Mouse (Mus musculus) CD8-positive naive resting alpha-beta T cell, adult 2 months (primary cell): ENCODE data around the gene Tmem141.
A peak's percentile ranks its signal among the peaks of the same experiment; 100 is the strongest.

Experiments used
- DNase-seq, 2 experiments: peaks; one replicate each; pipeline ENCODE4 v3.0.0; 2022; ENCODE audit warnings: low read depth in 2 of 2, low spot score in 2 of 2

Tmem141 gene

GRCm38 (mm10) chr2:25577951-25578795 lies 43.6 kb downstream of the Tmem141 start:
- peak in 1 of 2 experiments; percentile 20 for DNase-seq

DNA sequence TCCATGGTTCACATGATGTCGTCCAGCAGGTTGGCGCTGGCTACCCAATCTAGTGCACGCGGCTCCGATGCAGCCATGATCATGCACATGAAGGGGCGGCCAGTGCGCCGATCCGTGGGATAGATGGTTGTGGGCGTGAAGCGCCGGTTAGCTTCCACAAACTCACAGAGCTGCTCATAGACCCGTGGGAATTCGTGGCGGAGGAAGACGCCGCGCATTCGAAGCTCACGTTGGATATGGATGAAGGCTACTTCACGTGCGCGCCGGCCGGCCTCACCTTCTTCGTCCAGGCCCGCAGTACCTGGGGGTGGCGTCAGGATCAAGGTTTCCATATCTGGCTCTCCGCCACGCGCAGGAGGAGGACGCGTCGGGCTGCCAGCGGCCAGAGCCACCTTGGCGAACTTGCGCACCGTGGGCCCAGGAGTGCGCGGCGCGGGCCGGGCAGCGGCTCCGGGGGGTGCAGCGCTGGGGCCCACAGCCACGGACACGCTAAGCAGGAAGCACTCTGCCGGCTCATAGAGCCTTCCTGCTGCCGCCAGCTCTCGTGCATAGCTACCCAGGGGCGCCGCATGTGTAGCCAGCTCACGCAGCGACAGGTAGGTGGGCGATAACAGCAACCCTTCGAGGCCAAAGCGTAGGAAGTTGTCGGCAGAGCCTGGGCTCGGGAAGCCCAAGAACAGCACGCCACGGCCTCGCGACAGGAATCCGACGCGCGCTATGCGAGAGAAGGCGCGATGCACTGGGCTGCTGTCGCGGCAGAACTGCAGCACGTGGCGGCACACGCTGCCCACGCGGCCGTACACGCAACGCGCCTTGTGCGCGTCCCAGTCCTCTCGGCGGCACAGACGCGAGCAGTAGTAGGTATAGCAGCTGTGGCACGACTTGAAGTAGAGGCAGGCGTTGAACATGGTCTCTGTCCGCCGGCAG lies 44.6 kb downstream of the Tmem141 start:
- peak in 1 of 2 experiments; percentile 18 for DNase-seq

DNA sequence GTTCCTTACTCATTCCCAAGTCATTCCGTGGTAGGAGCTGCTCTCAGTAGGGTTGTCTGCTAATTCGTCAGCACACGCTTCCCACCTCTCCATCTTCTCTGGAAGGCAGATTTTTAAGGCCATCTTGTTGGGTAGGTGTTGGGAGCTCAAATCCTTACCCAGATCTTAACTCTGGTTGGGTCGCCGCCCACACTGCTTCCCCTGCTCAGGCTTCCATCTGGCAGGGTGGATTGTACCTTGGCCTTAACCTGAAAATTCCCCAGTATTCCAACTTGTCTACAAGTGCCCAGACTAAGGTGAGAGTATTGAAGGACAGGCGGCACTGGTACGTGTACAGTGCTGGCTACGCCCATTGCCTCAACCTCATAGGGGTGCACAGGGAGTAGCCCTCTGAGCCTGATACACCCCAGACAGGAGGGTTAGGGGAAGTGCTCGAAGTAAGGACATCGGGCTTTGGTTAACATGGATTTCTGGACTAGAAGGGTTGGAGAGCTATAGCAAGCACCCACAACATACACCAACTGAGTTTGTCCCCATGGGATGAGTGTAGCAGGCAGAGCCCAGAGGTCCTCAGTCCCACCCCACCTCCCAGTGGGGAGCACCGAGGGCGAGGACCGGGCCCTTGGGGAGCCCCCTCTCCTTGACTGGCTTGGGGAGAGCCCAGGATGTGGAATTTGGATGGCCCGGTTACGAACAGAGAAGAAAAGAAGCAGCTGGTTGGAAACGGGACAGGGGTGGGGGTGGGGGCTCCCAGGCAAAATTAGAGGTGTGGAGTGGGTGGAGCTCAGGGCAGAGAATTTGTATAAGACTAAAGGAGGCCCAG lies 45.6 kb downstream of the Tmem141 start:
- DNase-seq: no peak

DNA sequence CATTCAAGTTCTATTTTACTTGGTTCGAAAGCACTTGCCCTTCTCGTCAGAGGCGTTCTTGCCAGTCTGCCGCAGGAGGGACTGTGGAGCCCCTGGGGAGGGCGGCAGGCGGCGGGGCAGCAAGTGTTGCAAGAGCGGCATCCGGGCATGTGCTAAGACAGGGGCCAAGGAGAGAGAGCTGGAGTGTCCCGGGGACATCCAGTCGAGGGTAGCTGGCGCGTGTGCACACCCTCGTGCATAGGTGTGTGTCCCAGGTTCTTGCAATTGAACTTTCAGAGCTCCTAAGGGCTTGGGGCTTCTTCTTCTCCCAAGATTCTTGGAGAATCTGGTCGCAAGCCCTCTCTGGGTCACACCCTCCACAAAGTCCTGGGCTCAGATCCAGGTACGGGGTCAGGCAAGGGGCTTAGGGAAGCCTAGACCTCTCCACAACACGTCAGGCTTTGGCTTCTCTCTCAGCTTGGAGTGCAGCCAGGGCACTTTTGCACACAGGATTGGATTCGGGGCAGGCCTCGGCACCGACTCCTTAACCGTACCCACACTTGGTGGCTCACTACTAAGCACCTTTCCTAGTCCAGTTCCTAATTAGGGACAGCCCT lies 46.3 kb downstream of the Tmem141 start:
- no peak for DNase-seq

- peak; percentile 88 to 99 for DNase-seq
Measured at GRCm38 (mm10) chr2:25574579-25575431, 47.0 kb downstream of the Tmem141 start, which contains the start of the genes Mamdc4 and Phpt1. Gene Mamdc4, minus strand, starts transcription at chr2:25574845. Gene Phpt1, minus strand, starts transcription at chr2:25575224.

DNA sequence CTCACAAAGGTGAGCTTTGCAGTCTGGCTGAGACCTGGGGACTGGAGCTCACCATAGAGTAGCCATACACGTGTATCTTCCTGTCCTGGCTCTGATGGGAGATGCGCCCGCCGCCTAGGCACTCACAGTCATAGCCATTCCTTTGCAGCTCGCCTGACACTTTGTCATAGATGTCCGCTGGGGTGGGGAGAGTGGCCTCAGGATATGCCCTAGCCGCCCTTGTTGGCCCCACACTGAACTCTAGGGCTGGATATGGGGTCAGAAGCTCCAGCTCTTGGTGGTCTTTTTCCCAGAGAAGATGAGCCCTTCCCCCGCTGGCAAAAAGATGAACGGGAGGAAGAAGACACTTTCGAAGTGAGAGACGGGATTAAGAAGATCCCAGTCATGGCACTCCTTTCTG lies 47.7 kb downstream of the Tmem141 start:
- DNase-seq: no peak

- DNase-seq: no peak
Measured at GRCm38 (mm10) chr2:25573068-25573467, 48.7 kb downstream of the Tmem141 start.

GRCm38 (mm10) chr2:25571221-25571620 lies 50.6 kb downstream of the Tmem141 start:
- DNase-seq: no peak
